Comparison of ENCODE assay signal across 33 mouse cellular contexts in the genomic region with DNA sequence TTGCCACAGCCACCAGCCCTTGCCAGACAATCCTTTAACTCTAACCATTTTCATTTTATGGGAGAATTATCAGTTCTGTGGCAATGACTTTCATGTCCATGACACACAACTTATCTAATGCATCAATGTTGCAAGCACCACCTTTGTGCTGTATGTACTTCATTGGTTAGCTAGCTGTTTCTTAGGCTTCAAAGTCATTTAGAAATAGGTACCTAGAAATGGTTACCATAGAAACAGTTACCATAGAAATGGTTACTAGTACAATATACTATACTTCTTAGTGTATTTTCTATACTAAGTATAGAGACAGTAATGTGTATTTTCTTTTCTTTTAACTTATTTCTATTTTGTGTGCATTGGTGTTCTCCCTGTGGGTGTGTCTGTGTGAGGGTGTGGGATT. TPM values are rescaled to one million over a fixed set of nuclear protein-coding genes. Genes with fewer than 3 reads are reported as not detected.
A peak's percentile ranks its signal among the peaks of the same experiment; 100 is the strongest.
DNase-seq lines count a peak whose midpoint lies in the region; ATAC-seq and TF ChIP-seq lines count a peak whose summit lies in the region.
"Had no signal": no experiment of that assay in that cellular context is flagged by ENCODE, and none has a peak within 500 bp of the region (broad histone marks: within the 10 kb centered on the region; RNA-seq: fewer than 3 reads in every experiment).

No protein-coding gene starts in this region.

- 0 out of 2 replicates have a peak overlapping the region, but pooled peaks have one; percentile 21 for H3K27ac ChIP-seq in forebrain, embryonic 15.5 days (replicated peaks)
- no peak overlapping the region for H3K27ac ChIP-seq in forebrain, embryonic 10.5 days
- no peak overlapping the region for H3K27ac ChIP-seq in hindbrain, postnatal 0 days
- no peak overlapping the region for H3K27ac ChIP-seq in hindbrain, embryonic 16.5 days (ENCODE audit: low read depth, low read length)
- H3K27ac ChIP-seq in midbrain, postnatal 0 days (ENCODE audit: low read depth, low read length): peak overlapping the region; percentile 66
- no peak overlapping the region for H3K27ac ChIP-seq in midbrain, embryonic 13.5 days
- H3K27ac ChIP-seq: embryonic facial prominence, embryonic 10.5 days; embryonic facial prominence, embryonic 13.5 days; heart, embryonic 15.5 days; hindbrain, embryonic 10.5 days; hindbrain, embryonic 13.5 days had no signal

- no peaks in the 10 kb centered on the region for H3K27me3 ChIP-seq in forebrain, embryonic 15.5 days
- no peaks in the 10 kb centered on the region; the same call in 1 of the 2 replicates for H3K27me3 ChIP-seq in forebrain, embryonic 10.5 days (ENCODE audit: poor library complexity, severe bottlenecking)
- no peaks in the 10 kb centered on the region for H3K27me3 ChIP-seq in hindbrain, postnatal 0 days (ENCODE audit: insufficient read depth, low read length)
- H3K27me3 ChIP-seq in hindbrain, embryonic 16.5 days (replicated peaks; ENCODE audit: control insufficient read depth, insufficient read depth, low read length): no peaks in the 10 kb centered on the region
- H3K27me3 ChIP-seq in midbrain, postnatal 0 days (ENCODE audit: insufficient read depth, low read length): no peaks in the 10 kb centered on the region
- H3K27me3 ChIP-seq in midbrain, embryonic 13.5 days: no peaks in the 10 kb centered on the region
- H3K27me3 ChIP-seq: CH12.LX; embryonic facial prominence, embryonic 13.5 days; heart, embryonic 12.5 days; heart, embryonic 15.5 days; hindbrain, embryonic 13.5 days; Patski had no signal

- H3K4me1 ChIP-seq in forebrain, embryonic 15.5 days: peaks cover 13% of the 10 kb centered on the region
- peaks cover 16% of the 10 kb centered on the region for H3K4me1 ChIP-seq in forebrain, embryonic 10.5 days
- H3K4me1 ChIP-seq in hindbrain, postnatal 0 days (ENCODE audit: insufficient read depth, low read length): peaks cover 11% of the 10 kb centered on the region; the same call in 1 of the 2 replicates
- peaks cover 4% of the 10 kb centered on the region for H3K4me1 ChIP-seq in hindbrain, embryonic 16.5 days (ENCODE audit: control insufficient read depth, insufficient read depth, low read depth, low read length)
- H3K4me1 ChIP-seq in midbrain, postnatal 0 days (ENCODE audit: insufficient read depth, low read length): peaks cover 9% of the 10 kb centered on the region
- peaks cover 16% of the 10 kb centered on the region for H3K4me1 ChIP-seq in midbrain, embryonic 13.5 days (replicated peaks)

- TF ChIP-seq CTCF in hindbrain, postnatal 0 days (IDR thresholded peaks at IDR 0.05; ENCODE audit: low read depth): no peak
- no peak for TF ChIP-seq CTCF in midbrain, postnatal 0 days (IDR thresholded peaks at IDR 0.05)

- H3K36me3 ChIP-seq in forebrain, embryonic 15.5 days: no peaks in the 10 kb centered on the region
- H3K36me3 ChIP-seq in forebrain, embryonic 10.5 days (replicated peaks): no peaks in the 10 kb centered on the region
- H3K36me3 ChIP-seq in hindbrain, postnatal 0 days (ENCODE audit: insufficient read depth, low read length): no peaks in the 10 kb centered on the region
- H3K36me3 ChIP-seq in hindbrain, embryonic 16.5 days (ENCODE audit: control insufficient read depth, insufficient read depth, low read length): no peaks in the 10 kb centered on the region
- H3K36me3 ChIP-seq in midbrain, postnatal 0 days (ENCODE audit: insufficient read depth, low read length): no peaks in the 10 kb centered on the region
- no peaks in the 10 kb centered on the region for H3K36me3 ChIP-seq in midbrain, embryonic 13.5 days
- H3K36me3 ChIP-seq: embryonic facial prominence, embryonic 10.5 days; embryonic facial prominence, embryonic 13.5 days; G1E; heart, embryonic 12.5 days; heart, embryonic 15.5 days; hindbrain, embryonic 10.5 days; hindbrain, embryonic 13.5 days had no signal

- ATAC-seq in forebrain, embryonic 15.5 days (replicated peaks): no peak
- ATAC-seq in hindbrain, postnatal 0 days: no peak
- ATAC-seq in hindbrain, embryonic 16.5 days: no peak
- ATAC-seq in midbrain, postnatal 0 days (ENCODE audit: low FRiP score): peak; percentile 41; the same call in 1 of the 2 replicates
- ATAC-seq in midbrain, embryonic 13.5 days: no peak
- ATAC-seq: intestine, postnatal 0 days had no signal

- H3K4me3 ChIP-seq in forebrain, embryonic 15.5 days: no peak overlapping the region
- H3K4me3 ChIP-seq in forebrain, embryonic 10.5 days: no peak overlapping the region
- H3K4me3 ChIP-seq in hindbrain, postnatal 0 days (ENCODE audit: low read length): no peak overlapping the region
- no peak overlapping the region for H3K4me3 ChIP-seq in hindbrain, embryonic 16.5 days (ENCODE audit: low read length)
- H3K4me3 ChIP-seq in midbrain, postnatal 0 days (ENCODE audit: low read depth, low read length): no peak overlapping the region
- H3K4me3 ChIP-seq in midbrain, embryonic 13.5 days (replicated peaks): no peak overlapping the region
- H3K4me3 ChIP-seq: embryonic facial prominence, embryonic 10.5 days; embryonic facial prominence, embryonic 13.5 days; erythroblast, embryonic 14.5 days; heart, embryonic 12.5 days; heart, embryonic 15.5 days; hindbrain, embryonic 10.5 days; hindbrain, embryonic 13.5 days had no signal

- no peaks in the 10 kb centered on the region for H3K9me3 ChIP-seq in forebrain, embryonic 15.5 days
- no peaks in the 10 kb centered on the region for H3K9me3 ChIP-seq in forebrain, embryonic 10.5 days
- no peaks in the 10 kb centered on the region for H3K9me3 ChIP-seq in hindbrain, postnatal 0 days (ENCODE audit: low read length)
- H3K9me3 ChIP-seq in hindbrain, embryonic 16.5 days (ENCODE audit: control insufficient read depth, low read length): no peaks in the 10 kb centered on the region
- no peaks in the 10 kb centered on the region for H3K9me3 ChIP-seq in midbrain, postnatal 0 days (ENCODE audit: low read length)
- H3K9me3 ChIP-seq in midbrain, embryonic 13.5 days: no peaks in the 10 kb centered on the region
- H3K9me3 ChIP-seq: embryonic facial prominence, embryonic 13.5 days; heart, embryonic 12.5 days; heart, embryonic 15.5 days; hindbrain, embryonic 13.5 days had no signal

- no peak overlapping the region for H3K4me2 ChIP-seq in forebrain, embryonic 15.5 days (replicated peaks)
- no peak overlapping the region for H3K4me2 ChIP-seq in hindbrain, postnatal 0 days (ENCODE audit: low read depth, low read length)
- H3K4me2 ChIP-seq in hindbrain, embryonic 16.5 days (ENCODE audit: low read length): no peak overlapping the region
- H3K4me2 ChIP-seq in midbrain, postnatal 0 days (ENCODE audit: low read depth, low read length, poor library complexity, severe bottlenecking): no peak overlapping the region
- no peak overlapping the region for H3K4me2 ChIP-seq in midbrain, embryonic 13.5 days (replicated peaks)
- H3K4me2 ChIP-seq: embryonic facial prominence, embryonic 13.5 days; heart, embryonic 12.5 days; heart, embryonic 15.5 days; hindbrain, embryonic 13.5 days had no signal

- no peak overlapping the region for H3K9ac ChIP-seq in forebrain, embryonic 15.5 days (replicated peaks)
- H3K9ac ChIP-seq in hindbrain, postnatal 0 days (replicated peaks; ENCODE audit: low read length): no peak overlapping the region
- no peak overlapping the region for H3K9ac ChIP-seq in hindbrain, embryonic 16.5 days (ENCODE audit: low read depth, low read length)
- no peak overlapping the region for H3K9ac ChIP-seq in midbrain, postnatal 0 days (replicated peaks; ENCODE audit: low read length, poor library complexity, severe bottlenecking)
- H3K9ac ChIP-seq in midbrain, embryonic 13.5 days (replicated peaks): no peak overlapping the region
- H3K9ac ChIP-seq: embryonic facial prominence, embryonic 13.5 days; heart, embryonic 12.5 days; heart, embryonic 15.5 days; hindbrain, embryonic 13.5 days had no signal

- no peak for DNase-seq in forebrain, embryonic 10.5 days (ENCODE audit: extremely low spot score, low spot score)
- DNase-seq in hindbrain, postnatal 0 days (ENCODE audit: low spot score): peak; percentile 24
- peak; percentile 24 for DNase-seq in midbrain, postnatal 0 days (ENCODE audit: low spot score)
- no peak for DNase-seq in frontal cortex, adult 2 months (ENCODE audit: extremely low spot score in 1 of 2, low spot score in 1 of 2)
- DNase-seq: adrenal gland, postnatal 10 days; adrenal gland, postnatal 36 days; B cell, adult 2 months; cerebellum, adult 11-12 months; cerebellum, adult 8-10 months; cerebellum, postnatal 10 days; cerebellum, postnatal 36 days; embryo, embryonic 11 days; gastrocnemius, postnatal 25 days; heart, adult 18-20 months; heart, postnatal 10 days; heart, postnatal 36 days had no signal

RNA-seq across cellular contexts. Expression of a gene that starts 10.8 kb away (rescaled TPM):
- 139 and 143 TPM in 2 replicates for polyA plus RNA-seq in forebrain, embryonic 15.5 days (2015; fragmentation: Nextera tagmentation; extraction: Ambion mirVana)
- polyA plus RNA-seq in forebrain, embryonic 10.5 days (2016; fragmentation: Nextera tagmentation; extraction: Ambion mirVana): 206 and 209 TPM in 2 replicates
- 103 and 104 TPM in 2 replicates for total RNA-seq in hindbrain, postnatal 0 days (2014; rRNA removed)
- 119 and 127 TPM in 2 replicates for polyA plus RNA-seq in hindbrain, postnatal 0 days (2015; fragmentation: Nextera tagmentation; extraction: Ambion mirVana)
- 132 and 139 TPM in 2 replicates for polyA plus RNA-seq in hindbrain, embryonic 16.5 days (2015; fragmentation: Nextera tagmentation; extraction: Ambion mirVana)
- total RNA-seq in midbrain, postnatal 0 days (2014; rRNA removed): 95.2 and 129 TPM in 2 replicates
- 124 TPM in 2 replicates for polyA plus RNA-seq in midbrain, postnatal 0 days (2015; fragmentation: Nextera tagmentation; extraction: Ambion mirVana)
- polyA plus RNA-seq in midbrain, embryonic 13.5 days (2015; fragmentation: Nextera tagmentation; extraction: Ambion mirVana): 136 and 141 TPM in 2 replicates
- polyA plus RNA-seq in frontal cortex, adult 2 months (2012; rRNA removed): 84.9 TPM in 2 replicates

RNA-seq across cellular contexts. Expression of a gene that starts 36.9 kb away (rescaled TPM):
- polyA plus RNA-seq in forebrain, embryonic 15.5 days (2015; fragmentation: Nextera tagmentation; extraction: Ambion mirVana): 0.09 TPM in 1 of 2 replicates, not detected in the other
- polyA plus RNA-seq in forebrain, embryonic 10.5 days (2016; fragmentation: Nextera tagmentation; extraction: Ambion mirVana): not detected in 2 replicates
- total RNA-seq in hindbrain, postnatal 0 days (2014; rRNA removed): 0.97 TPM in 1 of 2 replicates, not detected in the other
- 0.13 and 0.19 TPM in 2 replicates for polyA plus RNA-seq in hindbrain, postnatal 0 days (2015; fragmentation: Nextera tagmentation; extraction: Ambion mirVana)
- polyA plus RNA-seq in hindbrain, embryonic 16.5 days (2015; fragmentation: Nextera tagmentation; extraction: Ambion mirVana): 0.19 TPM in 1 of 2 replicates, not detected in the other
- total RNA-seq in midbrain, postnatal 0 days (2014; rRNA removed): 0.24 and 2.1 TPM in 2 replicates
- 0.12 and 0.37 TPM in 2 replicates for polyA plus RNA-seq in midbrain, postnatal 0 days (2015; fragmentation: Nextera tagmentation; extraction: Ambion mirVana)
- not detected in 2 replicates for polyA plus RNA-seq in midbrain, embryonic 13.5 days (2015; fragmentation: Nextera tagmentation; extraction: Ambion mirVana)
- polyA plus RNA-seq in frontal cortex, adult 2 months (2012; rRNA removed): 0.30 and 0.42 TPM in 2 replicates
- total RNA-seq: adrenal gland, adult 18-20 months; adrenal gland, postnatal 10 days; adrenal gland, postnatal 36 days; CH12.LX; G1E; gastrocnemius, adult 8-10 months; gastrocnemius, postnatal 25 days; heart, adult 18-20 months; heart, postnatal 10 days; heart, postnatal 36 days had no signal
- polyA plus RNA-seq: embryonic facial prominence, embryonic 10.5 days; embryonic facial prominence, embryonic 13.5 days; erythroblast, embryonic 14.5 days; G1E; hindbrain, embryonic 10.5 days; intestine, embryonic 14.5 days; intestine, postnatal 0 days; Patski had no signal

RNA-seq across cellular contexts. Expression of a gene that starts 37.0 kb away (rescaled TPM):
- polyA plus RNA-seq in forebrain, embryonic 15.5 days (2015; fragmentation: Nextera tagmentation; extraction: Ambion mirVana): 4.7 and 5.3 TPM in 2 replicates
- 1.1 and 1.9 TPM in 2 replicates for polyA plus RNA-seq in forebrain, embryonic 10.5 days (2016; fragmentation: Nextera tagmentation; extraction: Ambion mirVana)
- 10.1 and 13.9 TPM in 2 replicates for total RNA-seq in hindbrain, postnatal 0 days (2014; rRNA removed)
- 3.0 and 3.8 TPM in 2 replicates for polyA plus RNA-seq in hindbrain, postnatal 0 days (2015; fragmentation: Nextera tagmentation; extraction: Ambion mirVana)
- 4.6 and 5.2 TPM in 2 replicates for polyA plus RNA-seq in hindbrain, embryonic 16.5 days (2015; fragmentation: Nextera tagmentation; extraction: Ambion mirVana)
- 6.1 and 10.0 TPM in 2 replicates for total RNA-seq in midbrain, postnatal 0 days (2014; rRNA removed)
- 2.9 and 3.0 TPM in 2 replicates for polyA plus RNA-seq in midbrain, postnatal 0 days (2015; fragmentation: Nextera tagmentation; extraction: Ambion mirVana)
- polyA plus RNA-seq in midbrain, embryonic 13.5 days (2015; fragmentation: Nextera tagmentation; extraction: Ambion mirVana): 3.7 and 3.8 TPM in 2 replicates
- 37.6 and 37.8 TPM in 2 replicates for polyA plus RNA-seq in frontal cortex, adult 2 months (2012; rRNA removed)
- polyA plus RNA-seq: erythroblast, embryonic 14.5 days; G1E had no signal

RNA-seq across cellular contexts. Expression of a gene that starts 44.4 kb away (rescaled TPM):
- 16.7 and 17.9 TPM in 2 replicates for polyA plus RNA-seq in forebrain, embryonic 15.5 days (2015; fragmentation: Nextera tagmentation; extraction: Ambion mirVana)
- polyA plus RNA-seq in forebrain, embryonic 10.5 days (2016; fragmentation: Nextera tagmentation; extraction: Ambion mirVana): 12.2 and 13.8 TPM in 2 replicates
- 33.1 and 36.9 TPM in 2 replicates for total RNA-seq in hindbrain, postnatal 0 days (2014; rRNA removed)
- 9.6 and 11.6 TPM in 2 replicates for polyA plus RNA-seq in hindbrain, postnatal 0 days (2015; fragmentation: Nextera tagmentation; extraction: Ambion mirVana)
- polyA plus RNA-seq in hindbrain, embryonic 16.5 days (2015; fragmentation: Nextera tagmentation; extraction: Ambion mirVana): 13.4 and 14.8 TPM in 2 replicates
- 53.3 and 54.5 TPM in 2 replicates for total RNA-seq in midbrain, postnatal 0 days (2014; rRNA removed)
- 9.6 and 12.4 TPM in 2 replicates for polyA plus RNA-seq in midbrain, postnatal 0 days (2015; fragmentation: Nextera tagmentation; extraction: Ambion mirVana)
- polyA plus RNA-seq in midbrain, embryonic 13.5 days (2015; fragmentation: Nextera tagmentation; extraction: Ambion mirVana): 19.8 and 20.6 TPM in 2 replicates
- polyA plus RNA-seq in frontal cortex, adult 2 months (2012; rRNA removed): 37.0 and 39.7 TPM in 2 replicates

Comparison
In these comparisons a context has a peak if more than half of its experiments do, and no peak if none do; other contexts are left out.
1. H3K27ac ChIP-seq: peak in forebrain, embryonic 15.5 days (single experiment) and midbrain, postnatal 0 days (single experiment); none in forebrain, embryonic 10.5 days (single experiment), hindbrain, postnatal 0 days (single experiment), hindbrain, embryonic 16.5 days (single experiment) and midbrain, embryonic 13.5 days (single experiment).
2. DNase-seq: peak in hindbrain, postnatal 0 days (single experiment) and midbrain, postnatal 0 days (single experiment); none in forebrain, embryonic 10.5 days (single experiment) and frontal cortex, adult 2 months (0 of 2).